Mouse (Mus musculus) telencephalon, adult 2 months (tissue): ENCODE measurements at regions not wholly inside any gene's neighbourhood (a gene's known extent, or its start where the extent isn't known, plus 50 kb on each side); places are given as distances from the start of the nearest gene placed in this dataset.
A peak's percentile ranks its signal among the peaks of the same experiment; 100 is the strongest.

Source experiments
- DNase-seq: peaks from one replicate; pipeline ENCODE4 v3.0.0-alpha.2; 2011; ENCODE audit warnings: low read depth, low spot score

DNA sequence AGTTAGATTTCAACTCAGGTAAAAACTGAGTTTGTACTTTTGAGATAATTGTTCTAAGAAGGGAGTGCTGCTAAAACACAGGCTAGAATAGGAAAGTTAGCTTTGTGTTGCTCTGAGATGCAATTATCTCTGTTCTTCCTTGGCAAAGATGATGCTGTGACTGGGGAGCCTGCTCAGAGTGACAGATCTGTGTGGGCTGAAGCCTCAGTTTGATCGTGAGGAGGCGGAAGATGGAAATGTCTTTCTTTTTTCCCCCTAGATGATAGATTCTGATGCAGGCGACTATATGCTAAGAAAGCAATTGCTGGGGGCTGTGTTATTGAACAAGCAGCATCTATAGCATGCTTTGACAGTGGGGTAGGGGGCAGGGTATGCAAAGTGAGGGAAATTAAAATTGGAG lies 156.7 kb upstream of the Cypt15 start:
- DNase-seq = peak; percentile 60

DNA sequence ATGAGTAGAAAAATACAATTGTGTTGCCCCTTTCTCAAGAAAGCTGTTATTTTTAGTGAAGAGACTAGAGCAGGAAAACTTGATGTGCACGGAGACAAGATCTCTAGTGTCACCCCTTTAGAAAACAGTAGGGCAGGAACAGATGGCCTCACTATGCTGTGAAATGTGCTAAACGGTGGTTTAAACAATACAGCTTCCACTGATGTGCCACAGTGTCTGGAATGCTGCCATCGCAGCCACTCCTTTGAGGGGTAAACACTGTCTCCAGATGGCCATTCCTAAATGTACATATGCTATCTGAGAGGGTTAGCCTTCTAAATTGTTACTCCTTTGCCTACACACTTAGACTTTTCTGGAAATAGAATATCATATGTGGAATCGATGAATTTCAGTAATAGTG lies 116.4 kb upstream of the Cypt15 start:
- peak; percentile 39 for DNase-seq

DNA sequence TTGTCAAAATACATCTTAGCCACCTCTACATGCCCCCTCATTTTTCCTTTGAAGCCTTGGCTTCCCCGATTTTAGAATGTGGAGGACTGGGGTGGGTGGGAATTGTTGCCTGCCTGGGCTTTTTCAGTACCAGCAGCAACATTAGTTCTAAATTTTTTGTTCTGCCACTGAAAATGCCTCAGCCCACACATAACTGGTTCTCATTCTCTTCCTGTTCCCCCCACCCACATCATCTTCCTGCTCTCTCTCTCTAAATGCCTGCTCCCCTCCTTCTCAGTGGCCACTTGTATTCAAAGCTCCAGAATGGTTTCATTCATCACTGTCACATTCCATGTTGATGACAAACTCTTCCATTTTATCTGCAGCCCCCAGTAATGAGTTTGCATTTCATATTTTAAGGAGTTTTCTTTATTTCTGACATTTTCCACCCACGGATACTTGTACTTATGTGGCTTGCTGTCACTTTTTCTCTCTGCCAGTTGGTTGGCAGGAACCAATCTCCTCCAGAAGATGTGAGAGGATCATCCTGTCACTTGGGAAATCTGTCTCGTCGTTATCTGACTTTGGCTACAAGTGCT lies 95.8 kb upstream of the Cypt15 start:
- peak; percentile 69 for DNase-seq
